ENCODE assay signal across 7 mouse cellular contexts in genomic region chr16:33306633-33307070, GRCm38 (mm10). TPM values are rescaled to one million over a fixed set of nuclear protein-coding genes. Genes with fewer than 3 reads are reported as not detected.
DNase-seq lines count a peak whose midpoint lies in the region; ATAC-seq and TF ChIP-seq lines count a peak whose summit lies in the region.

No protein-coding gene starts in this region.

- peak; percentile 97 for TF ChIP-seq CTCF in midbrain, postnatal 0 days (IDR thresholded peaks at IDR 0.05)

- H3K4me3 ChIP-seq in limb, embryonic 11.5 days (ENCODE audit: low read depth, low read length): no peak overlapping the region
- no peak overlapping the region for H3K4me3 ChIP-seq in midbrain, postnatal 0 days (ENCODE audit: low read depth, low read length)

- no peaks in the 10 kb centered on the region for H3K27me3 ChIP-seq in limb, embryonic 11.5 days (ENCODE audit: control insufficient read depth, insufficient read depth, low read length)
- no peaks in the 10 kb centered on the region for H3K27me3 ChIP-seq in midbrain, postnatal 0 days (ENCODE audit: insufficient read depth, low read length)

- no peak overlapping the region for H3K9ac ChIP-seq in limb, embryonic 11.5 days (ENCODE audit: low read length)
- no peak overlapping the region for H3K9ac ChIP-seq in midbrain, postnatal 0 days (replicated peaks; ENCODE audit: low read length, poor library complexity, severe bottlenecking)

- 16% methylated on average over 4 of the region's 4 CpGs for whole genome bisulfite sequencing in limb, embryonic 11.5 days
- WGBS in midbrain, postnatal 0 days: 8% methylated on average over 4 of the region's 4 CpGs

- no peak overlapping the region for H3K4me2 ChIP-seq in limb, embryonic 11.5 days (ENCODE audit: low read depth, severe bottlenecking)
- H3K4me2 ChIP-seq in midbrain, postnatal 0 days (ENCODE audit: low read depth, low read length, poor library complexity, severe bottlenecking): no peak overlapping the region

- no peaks in the 10 kb centered on the region for H3K36me3 ChIP-seq in limb, embryonic 11.5 days (ENCODE audit: control insufficient read depth, insufficient read depth, low read length)
- peaks cover 8% of the 10 kb centered on the region for H3K36me3 ChIP-seq in midbrain, postnatal 0 days (ENCODE audit: insufficient read depth, low read length)

- no peaks in the 10 kb centered on the region for H3K9me3 ChIP-seq in limb, embryonic 11.5 days (ENCODE audit: control insufficient read depth, low read length)
- no peaks in the 10 kb centered on the region for H3K9me3 ChIP-seq in midbrain, postnatal 0 days (ENCODE audit: low read length)

- no peaks in the 10 kb centered on the region for H3K4me1 ChIP-seq in limb, embryonic 11.5 days (ENCODE audit: control insufficient read depth, insufficient read depth, low read length)
- H3K4me1 ChIP-seq in midbrain, postnatal 0 days (ENCODE audit: insufficient read depth, low read length): no peaks in the 10 kb centered on the region

- no peak for ATAC-seq in limb, embryonic 11.5 days (ENCODE audit: insufficient number of reproducible peaks, low FRiP score, low TSS enrichment, low read depth)
- peak; percentile 55; the same call in 1 of the 2 replicates for ATAC-seq in midbrain, postnatal 0 days (ENCODE audit: low FRiP score)

- no peak overlapping the region for H3K27ac ChIP-seq in limb, embryonic 11.5 days (replicated peaks; ENCODE audit: low read depth, low read length)
- no peak overlapping the region for H3K27ac ChIP-seq in midbrain, postnatal 0 days (ENCODE audit: low read depth, low read length)

- DNase-seq in adrenal gland, adult 18-20 months (ENCODE audit: low spot score in 2 of 2): peak; percentile 77
- DNase-seq in cerebellum, postnatal 36 days: peak; percentile 80 to 83
- DNase-seq in gastrocnemius, postnatal 14 days: peak; percentile 70
- peak; percentile 88 for DNase-seq in kidney, adult 18-20 months
- peak; percentile 89 for DNase-seq in limb, embryonic 11.5 days (ENCODE audit: low spot score)
- DNase-seq in midbrain, postnatal 0 days (ENCODE audit: low spot score): peak; percentile 83
- DNase-seq in spleen, postnatal 14 days (ENCODE audit: low spot score in 2 of 2): peak; percentile 44 to 64

- intact Hi-C loops in gastrocnemius, postnatal 14 days (cut with DNase I; ENCODE audit: low total_unique reads): no loop called here

RNA-seq across cellular contexts. Expression of gene Snx4, which starts 55.4 kb away (rescaled TPM):
- total RNA-seq in adrenal gland, adult 18-20 months (2021): 10 to 100 TPM; 32.9 to 39.8 TPM
- total RNA-seq in gastrocnemius, postnatal 14 days (2021): 10 to 100 TPM; 19.5 to 22.3 TPM
- polyA plus RNA-seq in limb, embryonic 11.5 days (2014; fragmentation: Nextera tagmentation; extraction: Ambion mirVana): 70.8 and 72.2 TPM in 2 replicates
- total RNA-seq in midbrain, postnatal 0 days (2014; rRNA removed): 65.8 and 84.6 TPM in 2 replicates
- polyA plus RNA-seq in midbrain, postnatal 0 days (2015; fragmentation: Nextera tagmentation; extraction: Ambion mirVana): 108 and 111 TPM in 2 replicates
